In the genomic region with DNA sequence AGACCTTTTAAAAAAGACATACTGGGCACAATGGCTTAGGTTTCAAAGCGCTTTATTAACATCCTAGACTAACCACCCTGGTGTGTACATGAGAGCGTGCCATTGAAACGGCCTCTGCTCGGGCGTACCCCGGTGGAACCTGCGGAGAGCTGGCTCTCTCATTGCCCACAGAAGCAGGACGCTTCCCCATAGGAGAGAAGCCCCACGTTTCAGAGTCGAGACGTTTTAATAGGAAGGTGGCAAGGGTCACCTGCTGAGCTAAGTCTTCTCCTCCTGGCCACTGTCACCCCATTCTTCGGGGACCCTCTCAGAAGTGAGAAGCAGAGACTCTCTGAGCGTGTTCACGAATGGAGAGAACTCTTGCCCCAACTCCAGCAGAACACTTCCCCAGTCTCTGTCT, we compare ENCODE assay signal across 8 mouse cellular contexts.
A peak's percentile ranks its signal among the peaks of the same experiment; 100 is the strongest.
DNase-seq lines count a peak whose midpoint lies in the region; ATAC-seq and TF ChIP-seq lines count a peak whose summit lies in the region.

No protein-coding gene starts in this region.

- no peak for ATAC-seq in stomach, embryonic 16.5 days (ENCODE audit: insufficient read depth, low FRiP score)

- H3K9ac ChIP-seq in liver, adult 2 months (ENCODE audit: low read depth, low read length), result peak overlapping the region; percentile 72
- peak overlapping the region; percentile 65 for H3K9ac ChIP-seq in stomach, embryonic 16.5 days (ENCODE audit: low read length)

- no peaks in the 10 kb centered on the region for H3K79me2 ChIP-seq in liver, adult 2 months (ENCODE audit: control insufficient read depth, insufficient read depth, low read length)

- H3K4me2 ChIP-seq in stomach, embryonic 16.5 days (ENCODE audit: low read depth, low read length), result peak overlapping the region; percentile 61

- peak overlapping the region; percentile 23 for H3K27ac ChIP-seq in testis, adult 2 months (ENCODE audit: control insufficient read depth, insufficient read depth, low read depth, low read length)
- H3K27ac ChIP-seq in liver, adult 2 months (replicated peaks; ENCODE audit: insufficient read depth, low read depth, low read length), result peak overlapping the region; percentile 91
- H3K27ac ChIP-seq in stomach, embryonic 16.5 days (ENCODE audit: low read length), result peak overlapping the region; percentile 95

- no peak for DNase-seq in testis, postnatal 10 days (ENCODE audit: low spot score)
- peak; percentile 19 for DNase-seq in heart, postnatal 4 days
- DNase-seq in liver, adult 2 months (ENCODE audit: extremely low read depth, low read depth, low spot score), result no peak
- DNase-seq in thymus, adult 18-20 months, result no peak
- DNase-seq in c-Kit-positive CD71-positive TER-119-positive erythroid progenitor cells, embryonic 14.5 days (ENCODE audit: low spot score), result no peak
- no peak for DNase-seq in gastrocnemius, postnatal 4 days (ENCODE audit: low spot score in 2 of 2)

- H3K4me1 ChIP-seq in testis, adult 2 months (ENCODE audit: control insufficient read depth, insufficient read depth, low read length), result peaks cover 12% of the 10 kb centered on the region
- H3K4me1 ChIP-seq in liver, adult 2 months (ENCODE audit: control insufficient read depth, insufficient read depth, low read length), result peaks cover 17% of the 10 kb centered on the region
- H3K4me1 ChIP-seq in stomach, embryonic 16.5 days (ENCODE audit: control insufficient read depth, insufficient read depth, low read length), result peaks cover 21% of the 10 kb centered on the region; the same call in 1 of the 2 replicates

- peak overlapping the region; percentile 46 for H3K4me3 ChIP-seq in testis, adult 2 months (ENCODE audit: control insufficient read depth, low read depth, low read length)
- H3K4me3 ChIP-seq in liver, adult 2 months (ENCODE audit: insufficient read depth, low read depth, low read length), result peak overlapping the region; percentile 50
- peak overlapping the region; percentile 44 for H3K4me3 ChIP-seq in stomach, embryonic 16.5 days (replicated peaks; ENCODE audit: low read length)

- TF ChIP-seq CTCF in testis, adult 2 months (IDR thresholded peaks at IDR 0.05; ENCODE audit: control insufficient read depth, insufficient read depth, insufficient replicate concordance, low read depth, low read length), result no peak
- no peak for TF ChIP-seq CTCF in liver, adult 2 months (IDR thresholded peaks at IDR 0.05; ENCODE audit: low read depth, low read length)

- TF ChIP-seq POLR2A in testis, adult 2 months (IDR thresholded peaks at IDR 0.05; ENCODE audit: control insufficient read depth, low read depth, low read length), result no peak
- no peak for TF ChIP-seq POLR2A in liver, adult 2 months (IDR thresholded peaks at IDR 0.05; ENCODE audit: extremely low read depth, insufficient read depth, low read length)

- 2% methylated on average over 14 of the region's 14 CpGs for WGBS in liver, adult 2 months
- WGBS in stomach, embryonic 16.5 days, result 6% methylated on average over 14 of the region's 14 CpGs

- no peaks in the 10 kb centered on the region for H3K36me3 ChIP-seq in testis, adult 2 months (ENCODE audit: control insufficient read depth, insufficient read depth, low read length)
- H3K36me3 ChIP-seq in liver, adult 2 months (ENCODE audit: control insufficient read depth, insufficient read depth, low read length), result no peaks in the 10 kb centered on the region
- H3K36me3 ChIP-seq in stomach, embryonic 16.5 days (ENCODE audit: control insufficient read depth, insufficient read depth, low read length), result no peaks in the 10 kb centered on the region

- H3K9me3 ChIP-seq in stomach, embryonic 16.5 days (replicated peaks; ENCODE audit: control insufficient read depth, low read length), result no peaks in the 10 kb centered on the region

- H3K27me3 ChIP-seq in testis, adult 2 months (ENCODE audit: control insufficient read depth, insufficient read depth, low read length), result no peaks in the 10 kb centered on the region
- no peaks in the 10 kb centered on the region for H3K27me3 ChIP-seq in liver, adult 2 months (ENCODE audit: control insufficient read depth, insufficient read depth, low read length)
- no peaks in the 10 kb centered on the region for H3K27me3 ChIP-seq in stomach, embryonic 16.5 days (ENCODE audit: control insufficient read depth, insufficient read depth, low read length)

Comparison
In these comparisons a context has a peak if more than half of its experiments do, and no peak if none do; other contexts are left out.
1. H3K27ac ChIP-seq: peak in every context shown above with its lines; median percentile 95 in stomach, embryonic 16.5 days; 91 in liver, adult 2 months; 23 in testis, adult 2 months.